Mouse (Mus musculus) urinary bladder, adult 18-20 months (tissue): ENCODE data around the gene Vegfa.

Experiments used
- DNase-seq, 2 experiments: peaks; one replicate each; pipeline ENCODE4 v3.0.0; 2022; ENCODE audit warnings: low spot score in 2 of 2, mixed read lengths in 2 of 2

Gene Vegfa

DNA sequence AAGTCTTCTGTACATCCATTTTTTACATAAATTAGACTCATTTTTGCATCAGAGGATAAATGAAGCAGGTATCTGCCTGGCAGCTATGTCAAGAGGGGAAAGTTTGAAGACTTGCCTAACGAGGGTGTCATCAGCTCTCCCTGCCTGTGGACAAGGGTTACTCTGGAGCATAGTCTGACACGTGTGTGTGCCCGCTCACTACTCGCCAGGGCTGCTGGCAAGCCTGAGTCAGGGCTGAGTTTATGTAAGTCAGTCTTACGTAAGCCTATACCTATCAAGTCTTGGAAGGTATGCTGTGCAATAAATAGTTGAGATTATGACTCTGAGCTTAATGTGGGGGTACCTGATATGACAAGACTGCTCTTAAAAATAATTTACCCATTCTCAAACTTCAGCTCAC, 19.2 kb upstream of the Vegfa start:
- peak in 1 of 2 experiments; percentile 54 for DNase-seq

DNA sequence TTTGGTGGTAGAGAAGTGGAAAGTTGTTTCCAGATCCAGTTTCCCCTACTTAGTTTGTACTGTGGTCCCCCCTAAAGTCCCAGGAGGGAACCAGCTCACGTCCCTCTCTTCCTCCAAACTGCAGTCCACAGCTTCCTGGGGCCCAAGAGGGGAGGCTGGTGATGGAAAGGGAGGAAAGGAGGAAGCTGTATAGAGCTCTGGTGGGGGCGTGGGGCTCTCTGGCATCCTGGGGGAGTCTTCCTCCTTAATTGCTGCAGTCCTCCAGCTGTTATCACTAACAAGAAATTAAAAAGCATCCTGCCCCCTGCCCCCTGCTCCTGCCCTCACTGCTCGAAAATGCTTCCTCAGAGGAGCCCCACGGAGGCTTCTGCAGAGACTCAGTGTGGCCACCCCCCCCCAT, 17.4 kb upstream of the Vegfa start:
- DNase-seq, result no peak

GRCm38 (mm10) chr17:46048184-46048583, 16.0 kb upstream of the Vegfa start:
- DNase-seq, result no peak

- no peak for DNase-seq
These were observed 13.6 kb upstream of the Vegfa start for GRCm38 (mm10) chr17:46045742-46046141.

DNA sequence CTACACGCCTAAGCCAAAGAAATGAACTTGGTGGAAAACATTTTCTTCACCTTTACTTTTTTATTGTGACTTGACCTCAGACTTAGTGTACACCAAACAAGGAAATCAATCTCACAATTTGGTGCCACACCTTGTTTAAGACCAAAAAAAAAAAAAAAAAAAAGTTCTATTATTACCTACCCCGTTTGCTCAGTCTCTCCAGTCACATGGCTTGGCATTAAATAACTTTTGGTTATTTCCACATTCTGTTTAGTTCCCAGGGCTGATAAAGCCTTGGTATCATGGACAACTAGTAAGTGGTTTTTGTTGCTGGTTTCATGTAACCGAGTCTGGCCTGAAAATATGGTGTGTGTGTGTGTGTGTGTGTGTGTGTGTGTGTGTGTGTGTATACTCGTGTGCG, 12.8 kb upstream of the Vegfa start:
- DNase-seq, result no peak

DNA sequence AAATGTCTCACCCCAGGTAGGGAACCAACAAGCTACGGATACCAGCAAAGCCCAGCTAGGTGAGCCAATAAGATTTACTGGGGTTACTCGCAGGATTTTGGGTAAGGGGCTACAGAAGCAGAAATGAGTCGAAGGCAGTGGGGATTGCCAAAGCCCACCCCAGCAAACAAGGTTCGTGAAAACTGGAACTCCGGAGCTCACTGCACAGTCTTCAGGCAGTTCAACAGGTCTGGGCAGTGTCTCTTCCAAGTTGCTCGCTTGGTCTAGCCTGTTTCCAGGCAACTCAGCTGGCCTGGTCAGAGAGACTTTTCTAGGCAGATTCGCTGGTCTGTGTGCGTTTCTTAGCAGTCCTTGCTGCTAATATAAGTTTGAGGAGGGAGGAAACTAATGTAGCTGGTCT, 10.0 kb upstream of the Vegfa start:
- DNase-seq, result peak; percentile 48 to 51

DNA sequence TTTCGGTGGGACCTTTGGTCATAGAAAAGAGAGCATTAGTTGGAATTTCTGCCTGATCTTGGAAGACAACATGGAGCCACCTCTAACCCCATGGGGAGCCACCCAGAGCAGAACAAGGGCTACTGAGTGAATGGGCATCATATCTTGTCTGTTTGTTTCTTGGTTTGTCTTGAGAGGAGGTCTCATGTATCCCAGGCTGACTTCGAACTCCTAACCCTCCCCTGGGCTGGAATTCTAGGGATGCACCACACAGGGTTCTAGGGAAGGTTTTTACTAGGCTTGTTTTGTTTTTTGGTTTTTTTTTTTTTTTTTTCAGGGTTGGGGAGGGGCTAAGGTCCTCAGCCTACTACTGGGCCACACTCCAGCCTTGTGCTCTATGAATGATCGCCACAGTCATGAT, 9.5 kb upstream of the Vegfa start:
- DNase-seq, result no peak

GRCm38 (mm10) chr17:46041223-46041622, 9.1 kb upstream of the Vegfa start:
- DNase-seq, result peak in 1 of 2 experiments; percentile 47

GRCm38 (mm10) chr17:46040561-46040960, 8.4 kb upstream of the Vegfa start:
- DNase-seq, result no peak

GRCm38 (mm10) chr17:46038906-46039305, 6.7 kb upstream of the Vegfa start:
- no peak for DNase-seq

GRCm38 (mm10) chr17:46036400-46036799, 4.2 kb upstream of the Vegfa start:
- no peak for DNase-seq

- no peak for DNase-seq
These were observed 1.9 kb upstream of the Vegfa start for GRCm38 (mm10) chr17:46034110-46034509.

DNA sequence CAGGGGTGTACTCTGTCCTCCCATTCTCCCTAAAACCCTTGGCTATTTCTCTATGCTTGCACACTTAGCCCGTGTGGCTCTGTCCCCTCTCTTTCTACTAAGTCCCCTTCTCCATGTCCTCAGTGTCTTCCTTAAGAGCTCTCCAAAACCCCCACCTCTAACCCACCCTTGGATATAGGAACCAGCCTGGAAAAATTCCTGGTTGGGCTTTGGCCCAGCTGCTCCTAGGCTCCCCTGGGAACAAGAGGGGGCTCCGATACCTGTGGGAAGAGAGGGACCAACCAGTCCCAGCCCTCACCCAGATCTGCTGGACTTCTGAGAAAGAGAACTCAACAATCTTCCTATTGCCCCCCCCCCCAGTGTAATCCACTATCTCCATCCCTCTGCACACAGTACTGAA, 1.4 kb upstream of the Vegfa start:
- no peak for DNase-seq

DNA sequence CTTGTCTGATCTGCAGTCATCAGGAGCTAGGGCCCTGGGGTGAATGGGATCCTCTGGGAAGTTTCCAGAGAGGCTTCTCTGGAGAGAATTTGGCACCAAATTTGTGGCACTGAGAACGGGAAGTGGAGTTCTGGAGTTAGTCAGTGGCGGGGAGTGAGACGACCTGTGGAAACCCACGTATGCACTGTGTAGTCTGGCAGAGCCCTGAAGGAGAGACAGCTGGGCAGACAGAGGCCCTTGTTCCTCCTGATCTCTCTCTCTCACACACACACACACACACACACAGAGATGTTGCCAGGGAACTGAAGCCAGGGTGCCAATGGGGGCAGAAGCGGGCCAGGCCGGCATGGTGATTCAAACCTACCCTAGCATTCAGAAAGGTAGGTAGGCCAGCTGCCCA, 953 bp upstream of the Vegfa start:
- DNase-seq, result no peak

DNA sequence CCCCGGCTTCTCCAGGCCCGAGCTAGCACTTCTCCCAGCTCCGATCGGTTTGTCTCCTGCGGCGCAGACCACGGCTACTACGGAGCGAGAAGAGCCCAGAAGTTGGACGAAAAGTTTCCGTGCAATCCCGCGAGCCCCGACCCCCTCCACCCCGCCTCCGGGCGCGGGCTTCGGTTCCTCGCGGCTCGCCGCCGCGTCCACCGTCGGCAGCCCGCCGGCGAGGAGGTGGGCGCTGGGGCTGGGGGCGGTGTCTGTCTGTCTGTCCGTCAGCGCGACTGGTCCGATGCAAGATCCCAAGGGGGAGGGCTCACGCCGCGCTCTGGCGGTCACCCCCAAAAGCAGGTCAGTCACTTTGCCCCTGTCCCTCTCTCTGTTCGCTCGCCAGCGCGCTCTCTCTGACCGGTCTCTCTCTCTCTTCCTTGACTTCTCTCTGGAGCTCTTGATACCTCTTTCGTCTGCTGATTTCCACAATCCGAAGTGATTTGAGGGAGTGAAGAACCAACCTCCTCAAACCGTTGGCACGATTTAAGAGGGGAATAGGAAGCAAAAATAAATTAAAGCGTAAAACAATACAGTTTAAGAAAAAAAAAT, 453 bp downstream of the Vegfa start:
- peak; percentile 40 to 60 for DNase-seq

- DNase-seq, result peak; percentile 68 to 69
These were observed 1.2 kb downstream of the Vegfa start for GRCm38 (mm10) chr17:46030731-46031620.

DNA sequence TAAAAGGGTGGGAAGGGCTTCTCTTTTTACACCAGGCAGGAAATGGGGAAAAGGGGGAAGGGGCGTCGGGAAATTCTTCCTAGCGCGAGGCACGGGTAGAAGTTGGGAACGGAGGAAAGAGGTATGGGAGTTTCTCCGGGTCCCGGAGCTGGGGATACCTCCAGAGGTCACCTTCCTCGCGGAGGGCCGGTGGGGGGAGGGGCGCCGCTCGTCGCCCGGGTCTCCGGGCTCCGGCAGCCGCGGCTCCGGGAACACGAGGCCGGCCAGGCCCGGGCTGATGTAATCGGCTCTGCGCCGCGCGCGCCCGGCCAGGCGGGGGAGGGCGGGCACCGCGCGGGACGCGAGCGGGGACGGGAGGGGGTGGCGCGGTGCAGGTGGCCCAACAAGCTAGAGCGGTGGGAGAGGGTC, 1.8 kb downstream of the Vegfa start:
- DNase-seq, result peak in 1 of 2 experiments; percentile 37

DNA sequence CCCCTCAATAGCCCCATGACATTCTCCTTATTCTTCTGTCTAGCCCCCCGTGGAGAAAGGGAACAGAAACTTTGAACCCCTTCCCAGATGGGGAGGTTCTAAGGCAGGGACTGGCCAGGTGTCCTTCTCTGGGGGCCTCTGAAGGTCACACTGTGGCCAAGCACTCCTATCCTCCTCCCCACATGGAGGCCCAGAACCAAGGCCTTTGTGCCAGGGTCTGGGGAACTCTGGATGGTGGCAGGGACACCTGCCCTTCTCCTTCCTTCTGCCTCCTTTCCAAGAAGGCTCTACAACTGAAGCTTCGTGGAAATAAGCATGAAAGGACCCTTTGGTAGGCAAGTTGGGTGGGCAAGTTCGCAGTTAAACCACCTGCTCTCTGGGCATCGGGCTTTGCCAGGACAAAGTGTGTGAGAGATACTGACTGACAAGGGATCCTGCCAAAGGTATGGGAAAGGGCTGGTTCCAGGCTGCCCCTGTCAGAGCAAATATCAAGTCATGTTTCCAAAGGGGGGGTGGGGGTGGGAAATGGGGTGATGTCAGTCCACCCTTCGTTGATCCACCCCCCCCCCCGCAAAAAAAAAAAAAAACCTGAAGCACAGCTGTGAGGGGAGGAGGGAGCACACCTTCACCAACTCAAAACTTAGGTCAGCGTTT, 2.5 kb downstream of the Vegfa start:
- DNase-seq, result no peak

DNA sequence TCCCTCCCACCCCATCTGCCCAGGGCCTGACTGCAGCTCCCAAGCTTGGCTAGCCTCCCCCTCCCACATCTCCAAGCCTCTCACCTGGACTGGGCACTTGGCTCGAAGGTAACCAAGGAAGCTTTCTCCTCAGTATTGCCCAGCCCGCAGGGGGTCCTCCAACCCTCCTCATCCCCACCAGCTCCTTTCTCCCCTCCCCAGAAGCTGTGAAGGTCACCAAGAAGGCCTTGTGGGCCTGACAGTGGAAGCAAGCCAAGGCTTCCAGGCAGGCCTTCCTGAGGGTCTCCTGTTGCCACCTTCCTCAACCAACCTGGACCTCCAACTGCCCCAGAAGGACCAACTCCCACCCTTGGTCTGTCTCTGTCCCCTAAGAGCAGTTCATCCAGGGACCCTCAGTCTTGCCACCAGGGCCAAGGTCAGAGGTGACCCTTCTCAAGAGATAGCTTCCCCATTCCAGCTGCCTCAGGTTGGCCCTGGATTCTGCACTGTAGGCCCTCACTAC, 3.1 kb downstream of the Vegfa start:
- no peak for DNase-seq

DNA sequence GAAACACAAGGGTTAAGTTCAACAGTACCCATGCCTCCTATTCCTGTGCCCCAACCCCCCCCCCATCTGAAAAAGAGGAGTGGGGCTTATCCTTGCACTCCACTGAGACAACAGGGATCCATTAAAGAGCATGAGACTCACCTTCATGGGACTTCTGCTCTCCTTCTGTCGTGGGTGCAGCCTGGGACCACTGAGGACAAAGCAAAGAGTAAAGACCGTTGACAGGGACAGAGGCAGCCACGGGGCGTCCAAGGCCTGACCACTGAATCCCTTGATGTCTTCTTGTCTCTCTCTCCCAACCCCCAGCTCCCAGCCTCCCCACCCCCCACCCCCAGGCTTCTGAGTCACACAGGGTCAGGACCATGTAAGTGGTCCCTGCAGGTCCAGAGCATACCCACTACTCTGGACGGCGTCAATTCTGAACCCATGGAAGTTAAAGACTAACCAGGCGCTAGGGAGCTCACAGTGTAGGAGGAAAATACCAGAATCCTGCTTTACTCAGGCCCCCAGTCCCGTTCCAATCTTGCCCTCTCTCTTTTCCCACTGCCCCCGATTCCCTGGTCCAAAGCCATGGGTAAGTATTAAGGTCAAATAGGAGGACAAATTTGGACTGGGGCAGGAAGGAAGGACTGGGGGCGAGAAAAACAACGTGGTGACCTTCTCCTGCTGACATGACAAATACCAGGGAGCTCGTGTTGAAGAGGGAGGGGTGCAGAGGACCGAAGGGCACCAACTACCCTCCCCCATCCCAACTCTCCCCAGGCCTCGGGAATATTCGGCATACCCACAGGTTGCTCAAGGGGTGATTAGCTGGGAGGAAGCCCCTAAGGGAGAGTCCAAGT, 3.7 kb downstream of the Vegfa start:
- no peak for DNase-seq

DNA sequence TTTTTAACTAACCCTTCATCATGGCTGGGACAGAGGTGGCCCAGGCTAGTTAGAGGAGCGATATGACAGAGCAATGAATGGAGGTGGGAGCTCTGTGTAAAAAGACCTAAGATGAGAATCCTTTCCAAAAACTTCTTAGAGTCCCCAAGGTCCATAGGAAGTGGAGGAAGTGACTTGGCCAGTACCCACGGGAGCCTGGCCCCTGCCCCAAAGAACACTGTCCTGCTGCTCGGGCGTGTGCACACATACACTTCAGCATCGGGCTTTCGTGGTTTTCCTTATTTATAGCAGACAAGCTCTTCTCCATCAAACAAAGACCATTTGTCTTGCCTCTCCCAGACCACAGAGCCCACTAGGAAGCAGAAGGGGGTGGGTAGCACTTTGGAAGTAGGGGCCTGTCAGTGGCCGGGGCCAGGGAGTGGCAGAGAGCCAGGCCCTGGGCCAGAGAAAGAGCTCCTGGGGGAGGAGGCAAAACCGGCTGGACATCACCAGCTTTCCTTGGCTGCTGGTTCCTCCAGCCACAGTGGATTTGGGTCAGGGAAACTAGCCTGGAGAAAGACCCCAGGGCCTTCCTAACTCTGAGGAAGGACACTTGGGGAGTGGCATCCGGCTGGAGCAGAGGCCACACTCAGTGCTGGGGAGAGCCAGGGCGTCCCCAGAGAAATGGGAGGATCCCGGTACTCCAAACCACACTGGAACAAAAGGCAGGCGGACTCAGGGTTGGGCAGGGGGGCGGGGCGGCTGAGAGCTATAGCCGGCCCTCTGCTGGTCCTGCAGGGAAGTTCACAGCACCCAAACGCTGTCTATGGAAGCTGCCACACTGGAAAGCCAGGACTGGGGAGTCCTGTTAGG, 4.9 kb downstream of the Vegfa start:
- DNase-seq, result peak; percentile 37 to 57
